Mouse (Mus musculus): ENCODE results near the gene Irf1. TPM values are rescaled to one million over a fixed set of nuclear protein-coding genes. Genes with fewer than 3 reads are reported as not detected.
A peak's percentile ranks its signal among the peaks of the same experiment; 100 is the strongest.
"Not testable (repeated sequence)": the region's sequence is repeated elsewhere in the genome, so short reads cannot be mapped to it uniquely, and the experiment has no call there.

Irf1 gene
- polyA plus RNA-seq, 1 experiment from 2014 or later = 8.2 TPM

- WGBS = 93% methylated on average over 6 of the region's 6 CpGs
These were observed 21.2 kb upstream of the Irf1 start for GRCm38 (mm10) chr11:53748614-53749013.

DNA sequence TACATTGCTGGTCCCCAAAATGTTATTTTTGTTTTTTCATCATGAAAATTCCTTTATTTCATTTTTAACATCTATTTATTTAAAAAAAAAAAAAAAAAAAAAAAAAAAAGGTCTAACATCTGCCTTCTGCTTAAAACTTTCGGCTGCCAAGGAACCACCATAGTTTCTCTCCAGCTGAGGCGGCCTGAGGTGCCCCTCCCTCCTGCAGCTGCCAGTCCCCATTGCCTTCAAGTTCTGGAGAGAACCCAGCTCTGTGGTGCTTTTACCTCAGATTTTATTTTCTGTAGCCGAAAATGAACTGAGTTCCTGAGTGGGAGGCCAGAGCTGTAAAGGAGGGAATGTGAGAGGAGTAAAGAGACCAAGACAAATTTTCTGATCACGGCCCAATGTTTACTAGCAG lies 20.5 kb upstream of the Irf1 start:
- Histone ChIP-seq H3K4me3 (no peak overlapping the region), H3K36me3 (no peaks in the 10 kb centered on the region), H3K27ac (no peak overlapping the region), H3K4me1 (no peaks in the 10 kb centered on the region), H3K9me3 (replicated peaks) (no peaks in the 10 kb centered on the region), H3K27me3 (ENCODE audit: low read depth, poor library complexity, severe bottlenecking) (no peaks in the 10 kb centered on the region)
- WGBS = 72% methylated on average over 4 of the region's 4 CpGs
- DNase-seq (ENCODE audit: low spot score) = no peak

More at GRCm38 (mm10) chr11:53748614-53749013, 21.2 kb upstream of the Irf1 start:
- Histone ChIP-seq H3K27me3 (ENCODE audit: low read depth, poor library complexity, severe bottlenecking) (no peaks in the 10 kb centered on the region), H3K9me3 (replicated peaks) (no peaks in the 10 kb centered on the region), H3K27ac (no peak overlapping the region), H3K4me1 (no peaks in the 10 kb centered on the region), H3K36me3 (no peaks in the 10 kb centered on the region), H3K4me3 (no peak overlapping the region)
- DNase-seq (ENCODE audit: low spot score) = no peak

DNA sequence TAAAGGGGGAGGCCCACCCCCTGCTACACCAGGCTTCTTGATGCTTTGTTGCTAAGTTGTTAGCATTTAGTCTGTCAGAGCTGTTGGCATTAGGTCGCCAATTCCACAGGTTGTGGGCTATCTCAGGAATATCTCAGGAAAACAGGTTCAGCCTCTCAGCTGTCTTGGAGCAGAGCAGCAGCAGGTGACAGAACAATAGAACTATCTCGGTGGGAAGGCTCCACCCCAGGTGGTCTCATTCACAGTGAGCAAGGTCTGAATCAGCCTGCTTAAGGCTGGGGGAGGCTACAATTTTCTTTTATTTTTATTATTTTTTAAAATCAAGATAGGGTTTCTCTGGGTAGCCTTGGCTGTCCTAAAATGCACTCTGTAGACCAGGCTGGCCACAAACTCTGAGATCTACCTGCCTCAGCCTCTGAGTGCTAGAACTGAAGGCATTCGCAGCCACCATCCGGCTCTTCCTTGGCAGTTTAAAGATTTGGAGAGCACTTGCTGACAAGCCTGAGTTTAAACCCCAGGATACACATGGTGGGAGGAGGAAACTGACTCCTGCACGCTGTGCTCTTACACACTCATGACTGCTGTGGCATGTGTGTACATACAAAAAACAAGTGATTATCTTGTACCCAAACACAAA lies 20.0 kb upstream of the Irf1 start:
- H3K9me3 ChIP-seq (replicated peaks) = no peaks in the 10 kb centered on the region
- no peaks in the 10 kb centered on the region for H3K36me3 ChIP-seq
- WGBS = 61% methylated on average over 5 of the region's 5 CpGs
- no peak overlapping the region for H3K4me3 ChIP-seq
- H3K27me3 ChIP-seq (ENCODE audit: low read depth, poor library complexity, severe bottlenecking) = no peaks in the 10 kb centered on the region
- no peak overlapping the region for H3K27ac ChIP-seq
- H3K4me1 ChIP-seq = no peaks in the 10 kb centered on the region
- DNase-seq (ENCODE audit: low spot score) = no peak

- Histone ChIP-seq H3K9me3 (replicated peaks) (no peaks in the 10 kb centered on the region), H3K4me3 (no peak overlapping the region), H3K27ac (no peak overlapping the region), H3K27me3 (ENCODE audit: low read depth, poor library complexity, severe bottlenecking) (peaks cover 14% of the 10 kb centered on the region), H3K4me1 (peaks cover 17% of the 10 kb centered on the region), H3K36me3 (no peaks in the 10 kb centered on the region)
- DNase-seq (ENCODE audit: low spot score) = no peak
- 86% methylated on average over 12 of the region's 12 CpGs for WGBS
These were observed 14.7 kb upstream of the Irf1 start for GRCm38 (mm10) chr11:53755011-53755595.

DNA sequence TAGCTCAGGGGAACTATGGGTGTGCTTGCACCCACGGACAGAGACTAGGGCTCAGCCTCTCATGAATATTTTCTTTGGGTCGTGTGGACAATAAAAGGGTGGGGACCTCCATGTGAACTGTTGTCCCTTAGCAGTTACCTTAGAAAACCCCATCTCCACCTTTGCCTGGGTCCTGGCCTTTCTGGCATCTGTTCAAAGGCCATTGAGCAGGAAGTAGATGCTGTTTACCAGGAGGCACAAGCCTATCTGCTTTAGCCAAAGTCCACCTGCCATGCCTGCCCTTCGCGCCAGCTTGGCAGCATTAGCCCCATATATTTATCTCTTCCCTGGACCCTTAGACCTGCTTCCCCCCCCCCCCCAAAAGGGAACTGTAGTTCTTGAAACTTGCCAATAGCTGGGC lies 12.2 kb upstream of the Irf1 start:
- Histone ChIP-seq H3K36me3 (no peaks in the 10 kb centered on the region), H3K4me1 (peaks cover 37% of the 10 kb centered on the region), H3K4me3 (no peak overlapping the region), H3K9me3 (replicated peaks) (no peaks in the 10 kb centered on the region), H3K27ac (no peak overlapping the region), H3K27me3 (ENCODE audit: low read depth, poor library complexity, severe bottlenecking) (peaks cover 39% of the 10 kb centered on the region)
- DNase-seq (ENCODE audit: low spot score) = no peak
- 92% methylated on average over 4 of the region's 4 CpGs for WGBS

- not testable (repeated sequence) for H3K9me3 ChIP-seq (replicated peaks); DNase-seq (ENCODE audit: low spot score); H3K36me3 ChIP-seq; H3K27ac ChIP-seq; H3K4me3 ChIP-seq
- Histone ChIP-seq H3K27me3 (ENCODE audit: low read depth, poor library complexity, severe bottlenecking) (peaks cover 43% of the 10 kb centered on the region), H3K4me1 (peaks cover 42% of the 10 kb centered on the region)
- WGBS = 76% methylated on average over 9 of the region's 9 CpGs
These were observed 11.8 kb upstream of the Irf1 start for GRCm38 (mm10) chr11:53758033-53758432.

- Histone ChIP-seq H3K36me3 (no peaks in the 10 kb centered on the region), H3K27me3 (ENCODE audit: low read depth, poor library complexity, severe bottlenecking) (peaks cover 49% of the 10 kb centered on the region), H3K4me3 (no peak overlapping the region), H3K27ac (0 out of 2 replicates have a peak overlapping the region, but pooled peaks have one; percentile 3), H3K9me3 (replicated peaks) (no peaks in the 10 kb centered on the region), H3K4me1 (peaks cover 50% of the 10 kb centered on the region)
- WGBS = 44% methylated on average over 6 of the region's 6 CpGs
- DNase-seq (ENCODE audit: low spot score) = no peak
These were observed 10.9 kb upstream of the Irf1 start for GRCm38 (mm10) chr11:53758791-53759351.

GRCm38 (mm10) chr11:53759545-53760406 lies 10.0 kb upstream of the Irf1 start:
- WGBS = 6% methylated on average over 22 of the region's 22 CpGs
- Histone ChIP-seq H3K9me3 (replicated peaks) (no peaks in the 10 kb centered on the region), H3K4me3 (peak overlapping the region; percentile 15; the same call in 1 of the 2 replicates), H3K27me3 (ENCODE audit: low read depth, poor library complexity, severe bottlenecking) (peaks cover 54% of the 10 kb centered on the region), H3K27ac (no peak overlapping the region; the same call in 1 of the 2 replicates), H3K4me1 (peaks cover 59% of the 10 kb centered on the region), H3K36me3 (no peaks in the 10 kb centered on the region)
- DNase-seq (ENCODE audit: low spot score) = no peak

GRCm38 (mm10) chr11:53761284-53761683 lies 8.5 kb upstream of the Irf1 start:
- 77% methylated on average over 5 of the region's 5 CpGs for WGBS
- no peaks in the 10 kb centered on the region for H3K36me3 ChIP-seq
- H3K4me1 ChIP-seq = peaks cover 60% of the 10 kb centered on the region
- no peak overlapping the region for H3K4me3 ChIP-seq
- no peak overlapping the region for H3K27ac ChIP-seq
- H3K9me3 ChIP-seq (replicated peaks) = no peaks in the 10 kb centered on the region
- H3K27me3 ChIP-seq (ENCODE audit: low read depth, poor library complexity, severe bottlenecking) = peaks cover 63% of the 10 kb centered on the region
- no peak for DNase-seq (ENCODE audit: low spot score)

- H3K27me3 ChIP-seq (ENCODE audit: low read depth, poor library complexity, severe bottlenecking) = peaks cover 63% of the 10 kb centered on the region
- no peak overlapping the region for H3K27ac ChIP-seq
- WGBS = 63% methylated on average over 2 of the region's 2 CpGs
- DNase-seq (ENCODE audit: low spot score) = no peak
- H3K4me1 ChIP-seq = peaks cover 60% of the 10 kb centered on the region
- no peak overlapping the region for H3K4me3 ChIP-seq
- no peaks in the 10 kb centered on the region for H3K36me3 ChIP-seq
- H3K9me3 ChIP-seq (replicated peaks) = no peaks in the 10 kb centered on the region
These were observed 8.0 kb upstream of the Irf1 start for GRCm38 (mm10) chr11:53761822-53762221.

GRCm38 (mm10) chr11:53762426-53762825 lies 7.4 kb upstream of the Irf1 start:
- DNase-seq (ENCODE audit: low spot score) = no peak
- H3K4me1 ChIP-seq = peaks cover 60% of the 10 kb centered on the region
- no peaks in the 10 kb centered on the region for H3K9me3 ChIP-seq (replicated peaks)
- H3K4me3 ChIP-seq = peak overlapping the region; percentile 49
- H3K36me3 ChIP-seq = no peaks in the 10 kb centered on the region
- H3K27ac ChIP-seq = peak overlapping the region; percentile 87
- peaks cover 63% of the 10 kb centered on the region for H3K27me3 ChIP-seq (ENCODE audit: low read depth, poor library complexity, severe bottlenecking)
- 67% methylated on average over 2 of the region's 2 CpGs for WGBS

- Histone ChIP-seq H3K4me3 (peak overlapping the region; percentile 49), H3K4me1 (peaks cover 60% of the 10 kb centered on the region), H3K36me3 (no peaks in the 10 kb centered on the region), H3K9me3 (replicated peaks) (no peaks in the 10 kb centered on the region), H3K27me3 (ENCODE audit: low read depth, poor library complexity, severe bottlenecking) (peaks cover 63% of the 10 kb centered on the region), H3K27ac (peak overlapping the region; percentile 87)
- 8% methylated on average over 23 of the region's 23 CpGs for WGBS
- DNase-seq (ENCODE audit: low spot score) = peak; percentile 63
These were observed 6.9 kb upstream of the Irf1 start for GRCm38 (mm10) chr11:53762827-53763495.
